8 mouse cellular contexts compared by ENCODE assay signal in the genomic region with DNA sequence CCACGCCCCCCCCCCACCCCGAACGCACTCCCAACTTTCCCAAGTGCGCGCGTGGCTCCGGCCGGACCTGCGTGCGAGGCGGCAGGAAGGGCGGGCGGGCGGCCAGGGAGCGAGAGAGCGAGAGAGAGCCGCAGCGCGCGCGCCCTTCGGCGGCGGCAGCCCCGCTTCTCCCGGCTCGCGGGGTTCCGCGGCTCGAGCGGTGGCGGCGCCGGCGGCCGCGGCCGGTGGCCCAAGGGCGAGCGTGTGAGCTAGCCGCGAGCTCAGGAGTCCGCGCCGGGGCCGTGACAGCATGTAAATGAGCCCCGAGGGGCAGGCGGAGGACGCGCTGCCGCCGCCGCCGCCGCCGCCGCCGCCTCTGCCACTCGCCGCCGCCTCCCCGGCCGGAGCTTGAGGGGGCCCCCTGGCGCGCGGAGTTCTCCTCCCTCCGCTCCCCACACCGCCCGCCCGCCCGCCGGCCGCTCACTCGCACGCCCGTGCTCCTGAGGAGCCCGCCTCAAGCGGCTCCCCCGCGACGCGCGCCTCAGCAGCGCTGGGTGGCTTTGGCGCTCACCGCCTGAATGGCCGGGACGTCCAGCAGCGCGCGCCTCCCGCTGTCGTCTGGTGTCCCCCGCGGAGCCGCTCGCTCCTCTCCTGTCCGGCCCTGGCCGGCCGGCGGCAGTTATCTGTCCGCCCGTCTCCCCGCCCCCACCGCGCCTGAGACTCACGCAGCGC. TPM values are rescaled to one million over a fixed set of nuclear protein-coding genes. Genes with fewer than 3 reads are reported as not detected.
DNase-seq lines count a peak whose midpoint lies in the region; ATAC-seq and TF ChIP-seq lines count a peak whose summit lies in the region.

No protein-coding gene starts in this region.

- peak overlapping the region; percentile 26; the same call in 1 of the 2 replicates for H3K9ac ChIP-seq in forebrain, embryonic 15.5 days (replicated peaks)

- no peaks in the 10 kb centered on the region for H3K9me3 ChIP-seq in G1E (replicated peaks)
- H3K9me3 ChIP-seq in forebrain, embryonic 15.5 days, result no peaks in the 10 kb centered on the region
- H3K9me3 ChIP-seq in hindbrain, embryonic 10.5 days, result peaks cover 7% of the 10 kb centered on the region; the same call in 1 of the 2 replicates

- WGBS in forebrain, embryonic 15.5 days, result 24% methylated on average over 54 of the region's 109 CpGs
- 23% methylated on average over 90 of the region's 109 CpGs for WGBS in hindbrain, embryonic 10.5 days

- H3K4me2 ChIP-seq in forebrain, embryonic 15.5 days (replicated peaks), result peak overlapping the region; percentile 76

- peak overlapping the region; percentile 72 for H3K4me3 ChIP-seq in G1E (ENCODE audit: low read depth, low read length)
- H3K4me3 ChIP-seq in forebrain, embryonic 15.5 days, result peak overlapping the region; percentile 53
- peak overlapping the region; percentile 58 for H3K4me3 ChIP-seq in hindbrain, embryonic 10.5 days
- peak overlapping the region; percentile 40 for H3K4me3 ChIP-seq in left cerebral cortex, adult 2 months

- DNase-seq in G1E (ENCODE audit: low spot score), result peak; percentile 56
- DNase-seq in cerebellum, adult 11-12 months, result peak; percentile 26
- peak; percentile 41 for DNase-seq in hindbrain, embryonic 10.5 days (ENCODE audit: low spot score)
- peak; percentile 15 to 33 for DNase-seq in left cerebral cortex, adult 2 months (ENCODE audit: extremely low spot score in 1 of 2, low spot score in 2 of 2)
- DNase-seq in right cerebral cortex, postnatal 25 days, result peak; percentile 26
- peak; percentile 18 to 61 for DNase-seq in urinary bladder, postnatal 36 days (ENCODE audit: low spot score in 2 of 2)

- intact Hi-C loops in left cerebral cortex, adult 2 months (cut with DNase I), result no loop called here

- H3K27me3 ChIP-seq in G1E (ENCODE audit: insufficient read depth, low read length), result peaks cover 21% of the 10 kb centered on the region
- H3K27me3 ChIP-seq in forebrain, embryonic 15.5 days, result peaks cover 33% of the 10 kb centered on the region
- H3K27me3 ChIP-seq in hindbrain, embryonic 10.5 days (ENCODE audit: insufficient read depth, poor library complexity, severe bottlenecking), result peaks cover 83% of the 10 kb centered on the region

- H3K4me1 ChIP-seq in G1E (ENCODE audit: insufficient read depth, low read depth, low read length), result peaks cover 10% of the 10 kb centered on the region
- peaks cover 12% of the 10 kb centered on the region; the same call in 1 of the 2 replicates for H3K4me1 ChIP-seq in forebrain, embryonic 15.5 days
- peaks cover 14% of the 10 kb centered on the region for H3K4me1 ChIP-seq in hindbrain, embryonic 10.5 days (replicated peaks)

- TF ChIP-seq CTCF in G1E (IDR thresholded peaks at IDR 0.05; ENCODE audit: low read depth, low read length), result no peak
- TF ChIP-seq CTCF in left cerebral cortex, adult 2 months (IDR thresholded peaks at IDR 0.05), result no peak

- no peak overlapping the region for H3K27ac ChIP-seq in forebrain, embryonic 15.5 days (replicated peaks)
- H3K27ac ChIP-seq in hindbrain, embryonic 10.5 days, result peak overlapping the region; percentile 35; the same call in 1 of the 2 replicates
- H3K27ac ChIP-seq in left cerebral cortex, adult 2 months, result no peak overlapping the region

- ATAC-seq in G1E (ENCODE audit: extremely low read depth, insufficient number of reproducible peaks, low FRiP score, poor library complexity, severe bottlenecking), result peak; percentile 47; the same call in 1 of the 2 replicates
- ATAC-seq in forebrain, embryonic 15.5 days (replicated peaks), result peak; percentile 86
- peak; percentile 56 for ATAC-seq in megakaryocyte progenitor cell, adult 5-6 weeks (replicated peaks; ENCODE audit: poor library complexity)

- no peaks in the 10 kb centered on the region for H3K36me3 ChIP-seq in G1E (replicated peaks)
- no peaks in the 10 kb centered on the region for H3K36me3 ChIP-seq in forebrain, embryonic 15.5 days
- H3K36me3 ChIP-seq in hindbrain, embryonic 10.5 days, result no peaks in the 10 kb centered on the region

RNA-seq across cellular contexts. Expression of a gene that starts 1.5 kb away (rescaled TPM):
- 86.0 and 93.8 TPM in 2 replicates for total RNA-seq in G1E (2014; fragmentation: Nextera tagmentation)
- 44.5 and 44.9 TPM in 2 replicates for total RNA-seq in G1E (2017)
- polyA plus RNA-seq in G1E (2012), result 31.0 and 52.5 TPM in 2 replicates
- polyA plus RNA-seq in forebrain, embryonic 15.5 days (2015; fragmentation: Nextera tagmentation; extraction: Ambion mirVana), result 94.7 and 95.8 TPM in 2 replicates
- 122 and 124 TPM in 2 replicates for polyA plus RNA-seq in hindbrain, embryonic 10.5 days (2016; fragmentation: Nextera tagmentation; extraction: Ambion mirVana)
- 100 to 1,000 TPM; 121 to 145 TPM for total RNA-seq in left cerebral cortex, adult 2 months (2021)
- 24.6 and 26.8 TPM in 2 replicates for total RNA-seq in megakaryocyte progenitor cell, adult 5-6 weeks (2015)
- total RNA-seq in megakaryocyte progenitor cell, adult 5-6 weeks (2017), result 25.3 and 29.8 TPM in 2 replicates
